Mouse (Mus musculus) layer of hippocampus, adult 11-12 months (tissue): ENCODE data around the gene Hoxd13.

Experiments used
- DNase-seq: peaks from one replicate; pipeline ENCODE4 v3.0.0; 2022; ENCODE audit warnings: low spot score

Hoxd13 gene

DNA sequence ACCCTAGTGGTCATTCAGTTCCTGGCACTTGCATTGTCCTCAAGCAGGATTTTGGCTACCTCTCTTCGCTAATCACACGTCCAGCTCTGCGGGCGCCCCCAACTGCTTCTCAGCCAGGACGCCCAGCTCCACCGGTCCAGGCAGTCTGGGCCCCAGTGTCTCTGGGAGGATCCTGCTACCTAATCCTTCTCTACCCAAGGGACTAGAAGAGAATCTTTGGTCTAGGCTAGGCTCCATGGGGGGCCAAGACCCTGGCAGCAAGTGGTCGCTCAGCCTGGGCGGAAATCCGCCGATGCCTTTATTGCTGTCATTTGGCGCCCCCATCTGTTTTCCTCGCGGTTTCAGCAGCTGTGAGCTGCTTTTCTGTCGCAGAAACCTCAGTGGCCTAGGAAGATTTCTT, 6.4 kb upstream of the Hoxd13 start:
- peak; percentile 23 for DNase-seq

GRCm38 (mm10) chr2:74663291-74663925, 4.7 kb upstream of the Hoxd13 start:
- peak; percentile 61 for DNase-seq

DNA sequence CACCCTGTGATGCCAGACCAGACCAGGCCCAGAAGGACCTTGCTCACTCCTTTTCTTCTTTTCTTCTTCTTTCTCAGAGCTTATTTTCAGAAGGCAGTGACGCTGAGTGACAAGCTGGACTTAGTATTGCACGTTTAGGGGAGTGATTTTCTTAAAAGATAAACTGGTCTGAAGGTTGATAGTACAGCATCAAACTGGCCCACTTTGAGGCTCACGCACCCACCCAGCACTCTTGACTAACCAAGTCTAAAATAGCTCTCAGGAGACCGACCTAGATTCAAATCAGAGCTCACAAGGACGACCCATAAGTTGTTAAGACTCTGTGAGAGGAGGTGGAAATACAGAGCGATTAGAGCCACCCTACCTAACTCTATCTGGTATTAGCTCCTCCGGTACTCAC, 1.7 kb upstream of the Hoxd13 start:
- no peak for DNase-seq

DNA sequence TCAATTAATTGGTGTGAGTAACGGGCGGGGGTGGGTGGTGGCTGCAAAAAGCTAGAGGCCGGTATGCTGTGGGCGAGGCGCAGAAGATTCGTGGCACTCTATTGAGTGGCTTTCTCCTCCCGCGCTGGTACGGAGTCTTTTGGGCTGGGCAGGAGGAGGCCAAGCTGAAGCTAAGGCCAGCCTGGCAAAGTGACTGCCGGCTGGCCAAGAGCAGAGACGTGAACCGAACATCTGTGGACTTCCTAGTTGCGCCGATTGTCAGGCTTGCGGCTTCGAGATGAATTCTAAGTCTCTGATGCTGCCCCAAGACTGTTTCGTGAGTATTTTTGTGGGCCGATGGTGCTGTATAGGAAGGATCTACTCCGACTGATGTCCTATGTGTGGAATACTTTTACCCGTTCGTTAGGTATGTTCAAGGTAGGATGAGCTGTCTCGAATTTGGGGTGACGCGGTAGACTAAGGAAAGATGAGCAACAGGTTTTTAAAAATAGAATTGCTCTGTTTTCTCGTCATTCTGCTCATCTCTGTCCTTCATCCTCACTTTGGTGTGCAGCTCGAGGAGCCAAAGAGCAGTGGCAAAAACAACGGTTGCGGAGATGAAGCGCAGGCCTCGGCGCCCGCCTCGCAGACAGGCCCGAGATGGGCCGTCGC, 794 bp upstream of the Hoxd13 start:
- no peak for DNase-seq

DNA sequence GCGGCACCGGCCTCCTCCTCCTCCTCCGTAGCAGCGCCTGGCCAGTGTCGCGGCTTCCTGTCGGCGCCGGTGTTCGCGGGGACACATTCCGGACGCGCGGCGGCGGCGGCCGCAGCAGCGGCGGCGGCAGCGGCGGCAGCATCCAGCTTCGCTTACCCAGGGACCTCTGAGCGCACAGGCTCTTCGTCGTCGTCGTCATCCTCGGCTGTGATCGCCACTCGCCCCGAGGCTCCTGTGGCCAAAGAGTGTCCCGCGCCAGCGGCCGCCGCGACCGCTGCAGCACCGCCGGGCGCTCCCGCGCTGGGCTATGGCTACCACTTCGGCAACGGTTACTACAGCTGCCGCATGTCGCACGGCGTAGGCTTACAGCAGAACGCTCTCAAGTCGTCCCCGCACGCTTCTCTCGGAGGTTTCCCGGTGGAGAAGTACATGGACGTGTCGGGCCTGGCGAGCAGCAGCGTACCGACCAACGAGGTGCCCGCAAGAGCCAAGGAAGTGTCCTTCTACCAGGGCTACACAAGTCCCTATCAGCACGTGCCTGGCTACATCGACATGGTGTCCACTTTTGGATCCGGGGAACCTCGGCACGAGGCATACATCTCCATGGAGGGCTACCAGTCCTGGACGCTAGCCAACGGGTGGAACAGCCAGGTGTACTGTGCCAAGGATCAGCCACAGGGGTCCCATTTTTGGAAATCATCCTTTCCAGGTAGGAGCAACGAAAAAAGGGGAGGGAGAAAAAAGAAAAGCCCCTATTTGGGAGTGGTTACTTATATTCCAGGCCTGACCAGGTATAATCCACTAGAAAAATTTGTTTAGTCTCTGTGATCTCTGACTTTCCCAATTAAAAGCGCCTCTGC, 490 bp downstream of the Hoxd13 start:
- DNase-seq, result no peak

- no peak for DNase-seq
These were observed 1.1 kb downstream of the Hoxd13 start for GRCm38 (mm10) chr2:74669230-74669578.

DNA sequence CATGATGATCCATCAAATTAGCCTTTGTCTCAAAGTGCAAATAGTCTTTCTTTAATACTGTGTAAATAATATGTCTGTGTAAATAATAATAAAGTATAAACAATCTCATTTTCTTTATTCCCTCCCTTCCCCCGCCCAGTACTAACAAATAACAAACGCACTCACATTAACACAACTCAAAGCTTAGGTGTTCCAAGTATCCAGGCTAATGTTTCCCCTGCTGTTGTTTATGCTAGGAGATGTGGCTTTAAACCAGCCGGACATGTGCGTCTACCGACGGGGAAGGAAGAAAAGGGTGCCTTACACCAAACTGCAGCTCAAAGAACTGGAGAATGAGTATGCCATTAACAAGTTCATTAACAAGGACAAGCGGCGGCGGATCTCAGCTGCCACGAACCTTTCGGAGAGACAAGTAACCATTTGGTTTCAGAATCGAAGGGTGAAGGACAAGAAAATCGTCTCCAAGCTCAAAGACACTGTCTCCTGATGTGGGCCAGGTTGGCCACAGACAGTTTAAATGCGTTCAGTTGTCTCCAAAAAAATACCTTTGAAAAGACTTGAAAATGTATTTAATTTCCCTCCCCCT, 1.6 kb downstream of the Hoxd13 start:
- DNase-seq, result no peak

DNA sequence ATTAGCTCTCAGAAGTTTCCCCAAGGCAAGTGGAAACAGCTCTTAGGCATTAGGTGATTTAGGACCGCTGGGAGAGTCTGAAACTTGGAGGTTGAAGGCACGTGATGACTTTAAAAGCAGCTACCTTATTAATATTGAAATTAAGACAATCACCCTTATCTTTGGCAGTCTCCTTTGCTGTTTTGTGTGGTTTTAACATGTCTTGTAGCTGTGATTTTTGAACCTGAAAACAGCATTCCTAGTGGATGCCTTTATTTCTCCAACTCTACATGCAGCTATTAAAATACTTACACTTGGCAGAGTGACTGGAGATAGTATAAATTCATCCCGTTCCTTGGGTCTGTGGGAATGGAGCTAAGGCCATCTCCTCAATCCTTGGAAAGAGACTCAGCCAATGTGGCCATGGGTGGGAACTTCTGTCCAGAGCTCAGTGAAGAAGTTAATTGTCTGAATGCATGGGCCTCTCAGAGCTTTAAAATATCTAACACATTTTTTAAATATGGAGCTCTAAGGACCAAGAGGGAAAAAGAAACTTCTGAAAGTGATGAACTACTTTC, 2.6 kb downstream of the Hoxd13 start:
- DNase-seq, result no peak

DNA sequence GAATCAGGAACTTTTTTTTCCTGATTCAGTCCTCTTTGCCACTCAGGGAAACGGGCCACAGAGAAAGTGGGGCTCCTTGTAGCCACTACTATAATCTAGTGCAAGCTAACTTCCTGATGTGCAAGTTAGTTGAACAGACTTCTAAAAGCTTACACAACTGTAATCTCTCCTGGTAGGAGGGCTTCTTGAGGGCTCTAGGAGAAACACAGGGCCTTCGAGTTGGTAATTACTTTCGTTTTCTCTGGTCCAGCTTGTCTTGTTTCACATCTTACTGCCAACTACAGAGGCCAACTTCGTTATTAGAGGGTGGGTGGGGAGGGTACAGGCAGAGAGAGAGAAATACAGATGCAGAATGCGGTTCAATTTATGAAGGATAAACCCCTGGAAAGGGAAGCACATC, 3.7 kb downstream of the Hoxd13 start:
- no peak for DNase-seq

DNA sequence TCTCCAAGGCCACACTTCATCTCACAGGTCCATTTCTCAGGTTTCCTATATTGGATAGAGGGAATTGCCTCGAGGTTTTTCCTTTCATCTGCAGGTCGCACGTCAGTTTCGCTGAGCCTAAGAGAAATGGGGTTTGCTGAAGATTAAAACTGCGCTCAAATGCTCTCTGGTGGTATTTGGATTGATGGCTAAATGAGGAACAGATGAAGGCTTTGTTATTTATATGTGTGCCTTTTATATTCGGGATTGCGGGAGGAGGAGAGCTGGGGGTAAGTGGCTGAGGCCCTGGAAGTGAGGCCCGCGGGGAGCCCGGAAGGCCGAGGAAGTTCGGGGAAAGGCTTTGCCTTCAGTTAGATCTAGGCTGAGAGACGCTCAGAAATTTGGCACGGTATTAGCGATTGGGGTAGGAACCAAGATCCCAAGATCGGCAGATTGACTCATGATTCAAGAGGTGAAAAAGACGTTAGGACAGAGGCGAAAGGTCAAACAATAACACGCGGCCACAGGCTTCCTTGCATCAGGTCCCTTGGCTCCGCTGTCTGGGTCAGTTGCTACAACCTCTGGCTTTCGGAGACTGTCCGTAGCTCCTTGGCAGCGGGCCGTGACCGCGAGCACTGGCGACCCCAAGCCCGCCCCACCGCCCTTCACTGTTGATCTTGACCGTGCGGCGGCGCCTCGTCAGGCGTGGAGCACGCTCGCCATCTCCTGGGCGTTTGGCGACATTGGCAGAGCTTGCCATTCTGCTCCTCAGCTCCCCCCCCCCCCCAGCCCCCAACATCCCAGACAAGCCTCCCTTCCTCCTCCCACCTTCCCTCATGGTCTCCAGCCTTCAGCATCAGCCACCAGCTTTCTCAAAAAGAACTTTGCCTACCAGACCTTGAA, 4.6 kb downstream of the Hoxd13 start:
- DNase-seq, result no peak

DNA sequence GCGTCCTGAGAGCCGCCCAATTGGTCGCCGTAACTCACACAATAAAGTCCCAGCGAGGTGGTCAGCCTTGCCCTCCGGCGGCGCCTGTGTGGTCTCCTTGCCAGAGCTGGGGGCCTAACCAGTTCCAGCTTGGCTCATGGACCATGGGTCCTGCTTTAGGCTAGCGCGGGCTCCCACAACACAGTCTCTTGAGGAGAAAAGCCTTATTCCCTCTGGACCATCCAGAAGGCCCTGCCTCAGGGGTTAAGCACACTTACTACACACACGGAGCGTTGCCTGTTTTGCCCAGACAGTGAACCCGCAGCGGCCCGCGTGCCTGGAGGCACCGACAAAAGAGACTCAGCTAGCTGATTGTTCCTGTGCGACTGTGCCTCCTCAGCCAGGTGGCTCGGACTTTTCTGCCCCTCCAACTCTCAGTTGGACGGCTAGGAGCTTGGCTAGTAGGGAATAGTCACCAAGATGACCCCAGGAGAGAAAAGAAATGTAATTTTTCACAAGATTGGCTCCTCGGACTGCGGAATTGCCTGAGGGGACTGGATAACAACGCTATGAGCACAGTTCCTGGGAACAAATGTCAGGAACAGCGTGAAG, 5.8 kb downstream of the Hoxd13 start:
- DNase-seq, result no peak

DNA sequence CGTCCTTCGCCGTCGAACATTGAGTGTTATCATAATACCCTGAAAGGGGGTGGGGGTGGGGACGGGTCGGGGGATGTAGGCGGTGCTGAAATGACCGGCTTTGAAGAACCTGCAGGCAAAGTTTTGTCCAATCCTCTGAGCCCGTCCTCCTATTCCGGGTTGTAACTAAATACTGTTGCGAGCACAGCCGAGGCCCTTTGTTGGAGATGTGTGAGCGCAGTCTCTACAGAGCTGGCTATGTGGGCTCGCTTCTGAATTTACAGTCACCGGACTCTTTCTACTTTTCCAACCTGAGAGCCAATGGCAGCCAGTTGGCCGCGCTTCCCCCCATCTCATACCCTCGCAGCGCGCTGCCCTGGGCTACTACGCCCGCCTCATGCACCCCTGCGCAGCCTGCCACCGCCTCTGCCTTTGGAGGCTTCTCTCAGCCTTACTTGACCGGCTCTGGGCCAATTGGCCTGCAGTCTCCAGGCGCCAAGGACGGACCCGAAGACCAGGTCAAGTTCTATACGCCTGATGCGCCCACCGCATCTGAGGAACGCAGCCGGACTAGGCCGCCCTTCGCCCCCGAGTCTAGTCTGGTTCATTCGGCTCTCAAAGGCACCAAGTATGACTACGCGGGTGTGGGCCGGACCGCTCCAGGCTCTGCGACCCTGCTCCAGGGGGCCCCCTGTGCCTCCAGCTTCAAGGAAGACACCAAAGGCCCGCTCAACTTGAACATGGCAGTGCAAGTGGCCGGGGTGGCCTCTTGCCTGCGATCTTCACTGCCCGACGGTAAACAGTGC, 7.0 kb downstream of the Hoxd13 start, which contains the start of gene Hoxd12:
TSS of gene Hoxd12 (plus strand) at position 133 of the 785 bp plus-strand sequence.
- DNase-seq, result no peak

GRCm38 (mm10) chr2:74675666-74676282, 7.7 kb downstream of the Hoxd13 start:
- DNase-seq, result no peak

GRCm38 (mm10) chr2:74676376-74677052, 8.4 kb downstream of the Hoxd13 start:
- no peak for DNase-seq

- no peak for DNase-seq
These were observed 9.0 kb downstream of the Hoxd13 start for GRCm38 (mm10) chr2:74677106-74677505.

DNA sequence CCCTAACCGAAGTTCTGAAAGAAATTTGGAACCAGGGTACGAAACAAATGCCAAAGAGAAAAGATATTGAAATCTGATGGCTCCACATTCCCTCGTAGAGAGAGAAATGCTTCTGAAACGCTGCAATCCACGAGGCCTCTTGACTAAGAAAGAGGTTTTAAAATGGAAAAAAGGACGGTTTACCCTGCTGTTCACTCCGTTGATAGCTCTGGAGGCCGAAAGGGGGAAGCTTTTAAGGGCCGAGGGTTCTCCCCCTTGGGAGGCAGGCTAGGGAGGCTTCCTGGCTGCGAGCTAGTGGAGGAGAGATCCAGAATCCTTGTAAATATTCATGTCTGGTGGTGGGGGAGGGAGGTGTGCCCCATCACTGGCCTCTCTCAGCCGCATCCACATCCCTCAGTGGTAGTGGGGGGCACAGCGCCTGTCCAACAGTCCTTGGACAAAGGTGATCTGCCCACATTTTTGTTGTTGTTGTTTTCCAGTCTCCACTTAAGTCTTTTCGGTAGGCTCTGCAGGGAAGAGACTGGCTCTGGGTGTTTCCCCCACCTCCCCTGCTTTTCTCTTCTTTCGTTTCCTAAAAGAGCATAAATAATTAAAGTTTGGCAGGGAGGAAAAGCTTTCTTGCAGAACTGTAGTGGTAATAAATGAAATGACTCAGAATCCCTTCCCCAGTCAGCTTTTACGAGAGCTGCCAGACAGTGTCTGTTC, 10.9 kb downstream of the Hoxd13 start, which contains the start of gene Hoxd11:
TSS of gene Hoxd11 (plus strand) at position 667 of the 705 bp plus-strand sequence.
- no peak for DNase-seq

DNA sequence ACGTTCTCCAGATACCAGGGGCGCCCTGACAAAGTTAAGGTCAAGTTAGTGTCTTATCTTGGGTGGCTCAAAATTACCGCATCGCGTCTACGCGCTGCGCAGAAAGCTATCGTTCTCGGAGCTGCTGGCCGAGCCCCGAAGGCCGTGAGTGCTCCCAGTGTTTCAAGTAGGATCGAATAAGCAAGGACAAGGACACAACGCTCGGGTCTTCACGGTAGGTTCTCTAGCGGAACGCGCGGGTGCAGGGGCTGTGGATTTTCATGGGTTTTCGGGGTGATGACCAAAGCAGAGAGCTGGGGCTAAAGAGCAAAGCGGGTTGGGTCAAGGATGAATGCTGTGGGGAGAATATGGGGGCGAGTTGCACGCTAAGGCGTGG, 11.5 kb downstream of the Hoxd13 start:
- DNase-seq, result no peak

DNA sequence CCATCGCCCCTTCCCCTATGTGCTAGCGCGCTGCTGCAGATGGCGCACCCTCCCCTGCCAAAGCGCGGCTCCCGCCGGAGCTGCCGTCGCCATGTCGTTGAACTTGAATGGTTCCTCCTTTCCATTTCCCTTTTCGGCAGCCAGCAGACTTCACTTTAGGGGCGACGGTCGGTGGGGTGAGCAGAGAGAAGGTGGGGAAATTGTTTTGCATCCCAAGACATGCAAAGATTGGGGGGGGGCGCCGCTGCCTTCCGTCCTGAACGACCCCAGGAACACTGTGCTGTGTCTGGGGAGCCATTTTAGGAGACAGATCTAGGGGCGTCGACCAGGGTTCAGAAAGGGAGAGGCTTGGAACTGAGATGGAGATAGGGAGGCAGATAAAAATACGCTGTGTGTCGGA, 11.9 kb downstream of the Hoxd13 start:
- no peak for DNase-seq
